Mouse (Mus musculus) stomach, postnatal 0 days (tissue): ENCODE measurements at regions not wholly inside any gene's neighbourhood (a gene's known extent, or its start where the extent isn't known, plus 50 kb on each side); places are given as distances from the start of the nearest gene placed in this dataset.

Experiments
- ATAC-seq: fragments of 200-750 bp; cut with Nextera tagmentation; 2 replicates; pipeline ENCODE4 v1.8.0; 2017; ENCODE audit not compliant: low FRiP score, low TSS enrichment
- DNase-seq: peaks from one replicate; pipeline ENCODE4 v3.0.0-alpha.2; 2016; ENCODE audit warnings: low spot score
- H3K27ac ChIP-seq: fragments of 300-500 bp; sonication (generic); replicated peaks from 2 replicates; pipeline ENCODE4 v1.5.1; 2014; ENCODE audit warnings: mild to moderate bottlenecking, control low read depth
- H3K27me3 ChIP-seq: fragments of 300-500 bp; sonication (generic); 2 replicates; pipeline ENCODE4 v1.6.1; 2014; ENCODE audit warnings: low read length; ENCODE audit not compliant: control insufficient read depth, insufficient read depth
- H3K36me3 ChIP-seq: fragments of 300-500 bp; sonication (generic); 2 replicates; pipeline ENCODE4 v1.6.1; 2014; ENCODE audit warnings: low read length, mixed read lengths; ENCODE audit not compliant: control insufficient read depth, insufficient read depth
- H3K4me1 ChIP-seq: fragments of 300-500 bp; sonication (generic); replicated peaks from 2 replicates; pipeline ENCODE4 v1.6.1; 2014; ENCODE audit warnings: antibody characterized with exemption; ENCODE audit not compliant: control insufficient read depth, insufficient read depth
- H3K4me2 ChIP-seq: fragments of 300-500 bp; sonication (generic); replicated peaks from 2 replicates; pipeline ENCODE4 v1.6.1; 2014; ENCODE audit warnings: low read depth, mild to moderate bottlenecking, control low read depth, moderate library complexity
- H3K4me3 ChIP-seq: fragments of 300-500 bp; sonication (generic); 2 replicates; pipeline ENCODE4 v1.5.1; 2014; ENCODE audit warnings: low read depth, low read length, control low read depth
- H3K9ac ChIP-seq: fragments of 300-500 bp; sonication (generic); 2 replicates; pipeline ENCODE4 v1.6.1; 2014; ENCODE audit warnings: mild to moderate bottlenecking, low read length, control low read depth, mixed read lengths
- H3K9me3 ChIP-seq: fragments of 300-500 bp; sonication (generic); 2 replicates; pipeline ENCODE4 v1.6.1; 2016; ENCODE audit warnings: low read length; ENCODE audit not compliant: control insufficient read depth
- CTCF ChIP-seq: IDR thresholded peaks from 2 replicates; pipeline ENCODE4 v1.5.1; 2016; ENCODE audit warnings: antibody characterized with exemption, low read depth, mild to moderate bottlenecking, moderate library complexity
- EP300 ChIP-seq: optimal IDR thresholded peaks from 2 replicates; pipeline ENCODE3; 2016; ENCODE audit warnings: antibody characterized with exemption
- WGBS: fragments of 180-500 bp; shearing (Covaris S2); extraction: QIAGEN DNeasy Blood & Tissue Kit; methylation state at CpG from one replicate; pipeline ENCODE4 v1.1.7; 2014; 5-methylcytosine and 5-hydroxymethylcytosine counted together

DNA sequence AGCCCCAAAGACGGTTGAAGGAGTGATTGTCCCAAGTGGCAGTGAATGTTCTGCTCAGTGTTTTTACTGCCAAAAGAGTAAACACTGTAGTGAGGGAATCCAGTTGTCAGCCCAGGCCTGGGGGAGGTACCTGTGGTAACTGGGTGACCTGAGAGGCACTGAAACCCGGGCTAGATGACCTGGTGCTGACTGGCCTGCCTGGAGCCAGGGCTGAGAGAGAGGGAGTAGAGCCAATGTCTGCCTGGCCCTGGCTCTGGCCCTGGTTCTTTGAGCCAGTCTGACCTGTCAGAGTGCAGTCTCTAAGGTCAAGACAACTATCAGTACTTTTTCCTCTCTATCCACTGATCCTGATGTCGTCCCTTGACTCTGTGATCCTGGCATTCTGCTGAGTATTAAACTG is 119.2 kb downstream of the Utp6 start:
- TF ChIP-seq CTCF (no peak), EP300 (no peak)
- WGBS = 36% methylated on average over 3 of the region's 3 CpGs

DNA sequence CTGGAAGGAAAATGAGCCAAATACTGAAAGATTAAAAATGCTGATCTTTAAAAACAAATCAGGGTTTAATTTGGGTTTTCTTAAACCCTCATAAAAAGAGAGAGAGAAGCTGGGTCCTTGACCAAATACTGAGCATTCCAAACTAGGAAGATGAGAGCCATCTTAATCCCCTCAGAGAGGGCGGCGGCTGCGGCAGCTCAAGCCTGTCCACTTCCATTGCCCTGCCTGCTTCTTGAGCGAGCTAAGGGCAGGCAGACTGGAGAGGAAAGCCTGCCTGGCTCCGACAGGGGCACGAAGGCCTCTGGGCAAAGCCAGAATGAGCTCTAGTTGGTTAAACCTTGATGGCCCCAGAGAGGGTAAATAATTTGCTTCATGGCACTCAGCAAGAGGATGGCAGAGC is 122.2 kb downstream of the Utp6 start:
- no peak for TF ChIP-seq CTCF
- TF ChIP-seq EP300 = peak; percentile 31
- Histone ChIP-seq H3K36me3 (no peaks in the 10 kb centered on the region), H3K27me3 (no peaks in the 10 kb centered on the region), H3K4me3 (no peak overlapping the region), H3K4me1 (no peaks in the 10 kb centered on the region; the same call in 1 of the 2 replicates), H3K9me3 (no peaks in the 10 kb centered on the region), H3K4me2 (no peak overlapping the region), H3K9ac (no peak overlapping the region), H3K27ac (peak overlapping the region; percentile 35)
- 52% methylated on average over 6 of the region's 6 CpGs for WGBS
- no peak for DNase-seq
- ATAC-seq = peak; percentile 58; the same call in 1 of the 2 replicates

More for the DNA sequence above, 119.2 kb downstream of the Utp6 start:
- Histone ChIP-seq H3K9ac (no peak overlapping the region), H3K4me2 (no peak overlapping the region), H3K36me3 (no peaks in the 10 kb centered on the region), H3K4me1 (no peaks in the 10 kb centered on the region), H3K9me3 (no peaks in the 10 kb centered on the region), H3K4me3 (no peak overlapping the region), H3K27ac (no peak overlapping the region), H3K27me3 (no peaks in the 10 kb centered on the region)
- DNase-seq = no peak
- no peak for ATAC-seq

- H3K27ac ChIP-seq = no peak overlapping the region
- DNase-seq (no peak), ATAC-seq (no peak)
- no peaks in the 10 kb centered on the region; the same call in 1 of the 2 replicates for H3K4me1 ChIP-seq
- TF ChIP-seq CTCF (no peak), EP300 (no peak)
- 52% methylated on average over 4 of the region's 4 CpGs for WGBS
- no peaks in the 10 kb centered on the region for H3K9me3 ChIP-seq
- H3K4me2 ChIP-seq = no peak overlapping the region
- H3K9ac ChIP-seq = no peak overlapping the region
- no peaks in the 10 kb centered on the region for H3K27me3 ChIP-seq
- H3K4me3 ChIP-seq = no peak overlapping the region
- H3K36me3 ChIP-seq = no peaks in the 10 kb centered on the region
Observed at GRCm38 (mm10) chr11:79838051-79838450, 124.1 kb downstream of the Utp6 start.

DNA sequence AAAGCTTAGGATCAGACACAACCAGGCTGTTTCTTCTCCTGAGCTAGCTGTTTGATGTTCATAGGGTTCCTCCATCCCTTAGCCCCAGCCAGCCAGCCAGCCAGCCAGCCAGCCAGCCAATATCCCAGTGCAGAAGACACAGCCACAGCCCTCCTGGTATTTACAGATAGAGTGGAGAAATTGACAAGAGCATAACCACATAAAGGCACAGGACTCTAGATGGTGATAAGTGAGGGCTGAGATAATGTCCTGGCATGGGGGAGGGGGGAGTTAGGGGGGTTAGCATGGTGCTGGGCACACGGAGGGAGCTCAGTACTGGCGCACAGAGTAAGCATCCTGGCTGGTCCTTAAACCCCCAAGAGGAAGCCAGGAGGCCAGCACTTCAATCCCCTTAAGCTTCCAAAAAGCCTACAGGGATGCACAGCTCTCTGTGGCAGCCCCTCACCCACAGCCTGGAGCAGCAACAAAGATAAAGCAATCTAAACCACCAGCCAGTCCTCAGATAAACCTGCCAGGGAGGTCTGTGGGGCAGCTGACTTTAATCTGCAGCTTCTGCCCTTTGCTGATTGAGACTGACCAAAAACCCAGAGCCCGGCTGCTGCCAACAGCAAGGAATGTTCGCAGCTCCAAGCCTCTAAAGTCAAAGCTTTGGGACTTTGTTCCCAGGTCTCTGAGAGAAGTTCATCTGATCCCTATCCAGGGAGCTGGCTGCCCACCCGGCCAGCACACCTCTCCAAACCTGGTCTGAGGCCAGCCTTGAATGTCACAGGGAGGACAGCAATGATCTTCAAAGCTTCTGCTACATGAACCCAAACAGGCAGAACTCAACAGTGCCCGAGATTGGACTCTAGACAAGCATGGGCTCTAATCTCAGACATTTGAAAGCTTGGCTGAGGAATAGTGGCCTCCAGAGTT is 124.9 kb downstream of the Utp6 start:
- H3K4me1 ChIP-seq = no peaks in the 10 kb centered on the region; the same call in 1 of the 2 replicates
- 32% methylated on average over 6 of the region's 6 CpGs for WGBS
- H3K27me3 ChIP-seq = no peaks in the 10 kb centered on the region
- TF ChIP-seq CTCF (no peak), EP300 (no peak)
- no peak overlapping the region for H3K4me3 ChIP-seq
- H3K27ac ChIP-seq = peak overlapping the region; percentile 40; the same call in 1 of the 2 replicates
- no peaks in the 10 kb centered on the region for H3K9me3 ChIP-seq
- H3K4me2 ChIP-seq = no peak overlapping the region
- ATAC-seq (no peak), DNase-seq (no peak)
- no peaks in the 10 kb centered on the region for H3K36me3 ChIP-seq
- no peak overlapping the region for H3K9ac ChIP-seq

DNA sequence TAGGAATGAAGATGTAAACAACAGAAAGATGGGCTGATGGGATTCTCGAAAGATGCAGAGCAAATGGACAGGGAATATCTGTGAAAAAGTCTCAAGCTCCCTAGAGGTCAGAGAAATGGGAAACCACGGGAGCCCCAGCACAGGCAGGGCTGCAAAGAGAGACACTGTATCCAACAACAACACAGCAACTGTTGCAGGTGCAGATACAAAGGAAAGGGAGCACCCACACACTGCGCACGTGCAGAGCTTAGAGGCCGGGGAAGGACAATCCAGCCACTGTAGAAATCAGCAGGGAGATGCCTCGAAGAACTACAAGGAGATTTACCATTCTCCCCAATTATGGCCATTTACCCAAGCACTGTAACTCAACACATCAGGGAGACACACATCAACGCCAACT is 126.3 kb downstream of the Utp6 start:
- no peak for ATAC-seq
- 89% methylated on average over 7 of the region's 7 CpGs for WGBS
- no peaks in the 10 kb centered on the region for H3K9me3 ChIP-seq

GRCm38 (mm10) chr11:79833817-79834216 is 128.4 kb downstream of the Utp6 start:
- Histone ChIP-seq H3K4me3 (no peak overlapping the region), H3K9ac (no peak overlapping the region), H3K4me1 (no peaks in the 10 kb centered on the region; the same call in 1 of the 2 replicates), H3K9me3 (no peaks in the 10 kb centered on the region), H3K27me3 (no peaks in the 10 kb centered on the region), H3K4me2 (no peak overlapping the region), H3K36me3 (no peaks in the 10 kb centered on the region), H3K27ac (no peak overlapping the region)
- 62% methylated on average over 2 of the region's 2 CpGs for WGBS
- no peak for DNase-seq
- ATAC-seq = no peak
- no peak for TF ChIP-seq CTCF
- no peak for TF ChIP-seq EP300

More for the DNA sequence above, 126.3 kb downstream of the Utp6 start:
- Histone ChIP-seq H3K4me1 (no peaks in the 10 kb centered on the region; the same call in 1 of the 2 replicates), H3K27me3 (no peaks in the 10 kb centered on the region), H3K4me2 (no peak overlapping the region), H3K27ac (no peak overlapping the region), H3K4me3 (no peak overlapping the region), H3K36me3 (no peaks in the 10 kb centered on the region), H3K9ac (no peak overlapping the region)
- DNase-seq = no peak
- TF ChIP-seq CTCF = no peak
